Mouse (Mus musculus): ENCODE results near the gene Cd180.

The Cd180 gene

DNA sequence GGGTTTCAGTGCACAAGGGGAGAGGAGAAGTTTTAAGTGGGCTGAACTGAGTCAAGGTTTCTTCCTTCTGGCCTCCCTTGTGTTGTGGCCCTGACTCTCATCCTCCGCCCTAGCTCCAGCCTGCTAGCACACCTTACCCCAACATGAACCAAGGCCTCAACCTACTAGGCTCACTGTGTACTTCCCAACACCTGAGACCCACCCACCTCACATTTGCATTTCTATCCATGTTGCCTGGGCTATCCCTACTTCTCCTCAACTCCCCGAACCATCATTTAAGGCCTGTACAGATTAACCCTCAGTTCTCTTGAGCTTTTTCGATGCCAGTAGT is 51.9 kb downstream of the Cd180 start:
- DNase-seq: no peak

GRCm38 (mm10) chr13:102745626-102746342 is 52.4 kb downstream of the Cd180 start:
- DNase-seq: no peak

DNA sequence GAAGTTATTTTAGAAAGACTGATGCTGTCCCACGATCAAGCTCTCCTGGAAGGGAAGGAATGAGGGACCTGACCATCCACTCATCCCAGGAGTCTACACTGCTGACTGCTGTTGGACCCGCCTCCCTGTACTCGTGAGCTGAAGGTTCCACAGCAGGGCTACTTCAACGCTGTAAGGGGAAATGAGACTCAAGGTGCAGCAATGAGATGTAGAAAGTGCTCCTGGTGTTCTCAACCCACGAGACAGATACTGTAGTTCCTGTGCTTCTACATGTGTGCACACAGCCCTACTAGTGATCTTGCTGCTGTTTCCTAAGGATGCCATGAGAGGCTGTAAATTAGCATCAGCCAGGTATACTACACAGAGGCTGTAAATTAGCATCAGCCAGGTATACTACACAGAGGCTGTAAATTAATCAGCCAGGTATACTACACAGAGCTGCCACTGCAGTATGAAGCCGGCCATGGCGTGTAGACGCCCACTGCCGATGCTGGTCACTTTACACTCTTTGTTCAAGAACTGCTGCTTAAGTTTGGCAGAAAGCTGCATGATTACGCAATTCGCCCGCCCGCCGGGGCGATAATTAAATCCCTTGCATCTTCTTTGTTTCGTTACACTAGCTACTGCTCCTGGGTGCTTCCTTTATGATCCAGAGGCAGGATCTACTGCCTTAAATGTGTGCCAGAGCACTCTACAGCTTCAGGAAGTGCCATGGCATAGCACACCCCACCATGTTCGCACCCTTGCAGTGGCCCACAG is 53.6 kb downstream of the Cd180 start:
- peak in 1 of 2 experiments; percentile 51 for DNase-seq

GRCm38 (mm10) chr13:102749194-102749593 is 55.8 kb downstream of the Cd180 start:
- no peak for DNase-seq

DNA sequence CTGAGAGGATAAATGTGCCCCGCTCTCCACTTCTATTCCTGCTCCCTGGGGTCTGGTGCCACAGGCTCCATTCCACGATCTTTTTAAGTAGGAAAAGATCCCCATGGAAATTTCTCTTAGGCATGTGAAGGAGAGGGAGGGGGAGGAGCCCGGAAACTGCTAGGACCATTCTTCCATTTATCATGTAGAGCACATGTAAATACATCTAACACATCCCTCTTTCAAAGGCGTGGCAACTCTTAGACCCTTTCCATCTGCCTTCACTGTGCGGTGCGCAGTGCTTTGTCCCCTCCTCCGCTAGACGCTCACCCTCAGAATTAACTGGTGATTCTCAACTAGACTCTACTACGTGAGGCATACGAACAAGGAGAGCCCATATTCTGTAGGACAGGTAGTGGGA is 56.5 kb downstream of the Cd180 start:
- no peak for DNase-seq

GRCm38 (mm10) chr13:102753714-102754556 is 60.6 kb downstream of the Cd180 start:
- DNase-seq: no peak

GRCm38 (mm10) chr13:102755124-102755523 is 61.8 kb downstream of the Cd180 start:
- DNase-seq: no peak

GRCm38 (mm10) chr13:102756071-102756470 is 62.7 kb downstream of the Cd180 start:
- no peak for DNase-seq

GRCm38 (mm10) chr13:102758021-102758420 is 64.7 kb downstream of the Cd180 start:
- DNase-seq: no peak

DNA sequence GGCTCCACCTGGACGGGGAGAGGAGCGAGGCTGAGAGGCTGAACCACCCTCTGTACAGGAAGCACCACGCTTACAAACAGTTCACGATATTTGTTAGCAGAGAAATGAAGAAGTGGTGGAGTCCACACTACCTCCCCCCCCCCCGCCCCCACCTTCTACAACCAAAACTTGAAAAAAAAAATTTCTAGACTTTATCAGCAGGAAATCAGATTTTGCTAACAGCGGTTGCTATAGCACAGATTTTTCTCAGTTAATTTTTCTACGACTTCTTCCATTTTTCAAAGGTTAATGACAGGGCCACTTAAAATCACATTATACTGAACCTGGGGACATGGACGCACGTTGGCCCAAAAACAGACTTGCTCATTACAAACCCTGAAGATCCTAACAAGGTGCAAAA is 68.1 kb downstream of the Cd180 start:
- no peak for DNase-seq

DNA sequence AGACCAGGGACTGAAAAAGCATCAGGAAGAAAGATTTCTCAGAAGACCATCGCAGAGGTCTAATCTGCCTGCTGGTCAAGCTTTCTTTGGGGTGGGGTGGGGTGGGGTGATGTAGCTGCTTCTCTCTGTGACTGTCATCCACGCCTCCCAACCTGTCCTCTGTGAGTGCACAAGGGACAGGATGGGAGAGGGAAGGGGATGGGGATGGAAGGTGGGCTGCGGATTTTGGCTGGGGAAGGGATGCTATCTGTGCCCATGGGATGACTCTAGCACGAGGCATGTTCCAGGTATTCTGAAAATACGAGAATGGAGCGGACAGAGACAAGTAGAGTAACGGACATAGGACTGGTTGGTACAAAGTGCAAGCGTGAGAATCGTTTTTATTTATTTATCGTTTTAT is 68.8 kb downstream of the Cd180 start:
- no peak for DNase-seq

DNA sequence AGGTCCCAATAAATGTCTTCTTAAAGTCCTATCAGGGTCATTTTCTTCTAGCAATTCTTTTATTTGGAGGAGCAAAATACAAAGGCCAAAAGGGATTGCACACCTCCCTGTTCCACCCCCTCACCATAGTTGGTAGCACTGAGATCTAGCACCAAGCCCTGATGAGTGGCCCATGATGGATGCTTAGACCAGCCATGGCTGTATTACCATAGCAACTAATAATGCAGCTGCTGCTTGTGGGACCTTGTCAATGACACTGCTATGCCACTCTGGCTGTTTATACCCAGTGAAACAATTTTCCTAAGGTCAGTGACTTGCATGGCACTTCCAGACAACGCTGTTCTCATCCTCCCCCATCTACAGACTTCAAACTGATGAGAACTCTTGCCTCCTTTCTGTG is 70.9 kb downstream of the Cd180 start:
- no peak for DNase-seq

GRCm38 (mm10) chr13:102765216-102765615 is 71.9 kb downstream of the Cd180 start:
- no peak for DNase-seq

- no peak for DNase-seq
Measured at GRCm38 (mm10) chr13:102767110-102767509, 73.8 kb downstream of the Cd180 start.

- DNase-seq: no peak
Measured at GRCm38 (mm10) chr13:102768512-102768911, 75.2 kb downstream of the Cd180 start.

DNA sequence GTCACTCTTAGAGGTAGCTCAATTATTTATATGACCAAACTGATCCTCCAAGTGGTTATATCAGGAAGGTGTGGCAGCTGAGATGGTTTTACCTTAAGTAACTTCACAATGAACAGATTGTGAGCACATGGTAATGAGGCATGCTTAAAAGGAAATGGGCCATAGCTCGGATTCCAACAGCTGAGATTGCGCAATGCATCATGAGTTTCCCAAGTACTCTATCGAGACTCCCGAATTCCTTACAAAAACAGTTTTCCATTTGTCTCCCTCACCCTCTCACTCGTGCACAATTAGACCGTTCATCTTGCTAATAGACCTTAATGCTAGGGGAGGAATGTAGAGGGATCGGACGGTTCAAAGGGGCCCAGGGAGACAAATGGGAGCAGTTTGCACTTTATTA is 76.8 kb downstream of the Cd180 start:
- peak in 1 of 2 experiments; percentile 34 for DNase-seq

GRCm38 (mm10) chr13:102773169-102773568 is 79.8 kb downstream of the Cd180 start:
- DNase-seq: no peak

GRCm38 (mm10) chr13:102774786-102775201 is 81.4 kb downstream of the Cd180 start:
- peak; percentile 13 to 36 for DNase-seq

DNA sequence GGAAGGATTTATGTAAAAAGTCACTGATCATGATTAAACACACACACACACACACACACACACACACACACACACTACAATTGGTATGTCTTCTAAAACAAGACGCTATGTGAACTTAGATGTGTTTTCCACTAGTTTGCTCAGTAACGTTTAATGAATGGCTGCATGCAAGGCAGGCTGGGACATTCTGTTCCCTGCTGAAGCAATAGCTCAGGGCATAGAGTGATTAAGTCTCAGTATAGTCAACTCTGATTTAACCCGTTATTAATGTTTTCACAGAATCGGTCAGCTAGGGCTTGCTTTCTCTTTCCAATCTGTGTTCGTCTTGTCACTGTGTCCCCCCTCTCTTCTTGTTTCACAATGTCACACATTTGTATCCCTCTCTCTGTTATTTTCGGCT is 82.1 kb downstream of the Cd180 start:
- DNase-seq: no peak

DNA sequence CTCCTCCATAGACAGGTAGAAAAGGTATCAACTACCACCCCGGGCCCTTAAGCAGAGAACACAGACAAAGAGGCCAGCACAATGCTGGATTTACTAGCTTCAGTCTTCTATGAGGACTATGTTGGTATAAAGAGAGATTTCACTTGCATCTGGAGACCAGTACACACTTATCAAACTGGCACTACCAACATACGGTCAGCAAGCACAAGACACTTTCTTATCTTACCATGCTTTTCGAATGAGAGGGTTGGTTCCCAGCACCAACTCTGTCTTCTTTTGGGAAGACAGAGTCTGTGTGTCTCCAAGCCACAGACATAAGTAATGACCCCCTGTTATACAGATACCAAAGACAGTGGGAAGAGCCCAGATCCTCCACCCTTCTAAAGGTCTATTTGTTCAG is 85.5 kb downstream of the Cd180 start:
- DNase-seq: no peak

DNA sequence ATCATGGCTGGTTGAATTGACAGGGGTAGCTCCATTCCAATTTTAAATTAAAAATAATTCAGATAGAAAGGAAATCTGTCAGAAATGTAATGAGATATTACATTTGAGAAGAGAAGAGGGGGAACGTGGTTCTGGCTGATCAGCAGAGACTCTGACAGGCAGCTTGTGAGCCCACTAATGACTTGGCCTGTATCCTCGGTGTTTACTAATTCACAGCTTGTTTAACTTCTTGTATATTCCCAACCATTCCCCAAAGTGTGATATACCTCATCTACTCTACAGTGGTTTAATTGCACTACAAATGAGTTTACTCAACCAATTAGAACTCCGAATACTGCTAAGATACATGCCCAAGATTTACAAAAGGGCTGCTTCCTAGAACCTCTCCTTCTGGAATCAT is 85.9 kb downstream of the Cd180 start:
- DNase-seq: no peak

- DNase-seq: no peak
Measured at GRCm38 (mm10) chr13:102783531-102784310, 90.4 kb downstream of the Cd180 start.
